Mouse (Mus musculus) frontal cortex, postnatal 14 days (tissue): ENCODE measurements around the gene Ntrk3.

Experiments
- DNase-seq, 2 experiments: peaks; one replicate each; pipeline ENCODE4 v3.0.0; 2022; ENCODE audit warnings: low spot score in 2 of 2

Ntrk3 gene

DNA sequence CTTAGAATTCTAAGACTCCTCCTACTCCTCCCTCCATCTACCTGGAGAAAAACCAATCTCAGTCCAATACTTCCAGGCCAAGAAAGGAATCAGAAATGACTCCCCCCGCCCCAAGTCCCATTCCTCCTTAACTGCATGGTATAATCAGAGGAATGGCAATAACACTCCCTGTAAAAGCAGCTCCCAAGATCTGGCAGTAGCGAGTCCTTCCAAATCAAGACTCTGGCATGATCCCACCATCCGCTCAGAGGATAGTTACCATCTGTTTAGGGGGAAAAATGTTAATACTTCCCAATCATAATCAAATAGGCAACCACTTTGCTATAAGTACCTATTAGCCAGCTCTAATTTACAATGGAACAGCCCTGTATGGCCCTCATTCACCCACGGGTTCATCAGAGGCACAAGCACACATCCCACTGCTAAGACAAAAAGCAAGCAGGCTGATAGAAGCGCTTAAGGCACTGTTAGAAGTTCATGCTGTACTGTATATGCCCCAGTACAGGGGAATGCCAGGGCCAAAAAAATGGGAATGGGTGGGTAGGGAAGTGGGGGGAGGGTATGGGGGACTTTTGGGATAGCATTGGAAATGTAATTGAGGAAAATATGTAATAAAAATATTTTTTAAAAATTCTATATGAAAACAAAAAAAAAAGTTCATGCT is 294.3 kb downstream of the Ntrk3 start:
- DNase-seq = no peak

DNA sequence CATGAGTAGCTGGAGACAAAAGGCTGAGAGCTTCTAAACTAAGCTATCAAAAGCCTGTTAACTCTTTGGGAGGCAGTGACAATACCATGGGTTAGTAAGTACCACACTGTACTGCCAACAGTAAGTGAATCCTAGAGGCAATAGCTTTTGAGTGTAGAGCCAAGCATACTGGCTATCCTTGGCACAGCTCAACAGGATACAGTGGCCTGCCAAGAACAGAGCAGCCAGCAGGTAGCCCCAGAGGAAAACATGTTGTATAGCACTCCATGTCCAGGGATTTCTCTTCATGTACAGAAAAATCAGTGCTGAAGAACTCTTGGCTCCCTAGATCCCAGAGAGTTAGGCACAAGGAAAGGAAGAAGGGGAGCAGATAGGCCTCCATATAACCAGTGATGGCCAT is 296.1 kb downstream of the Ntrk3 start:
- DNase-seq = no peak

DNA sequence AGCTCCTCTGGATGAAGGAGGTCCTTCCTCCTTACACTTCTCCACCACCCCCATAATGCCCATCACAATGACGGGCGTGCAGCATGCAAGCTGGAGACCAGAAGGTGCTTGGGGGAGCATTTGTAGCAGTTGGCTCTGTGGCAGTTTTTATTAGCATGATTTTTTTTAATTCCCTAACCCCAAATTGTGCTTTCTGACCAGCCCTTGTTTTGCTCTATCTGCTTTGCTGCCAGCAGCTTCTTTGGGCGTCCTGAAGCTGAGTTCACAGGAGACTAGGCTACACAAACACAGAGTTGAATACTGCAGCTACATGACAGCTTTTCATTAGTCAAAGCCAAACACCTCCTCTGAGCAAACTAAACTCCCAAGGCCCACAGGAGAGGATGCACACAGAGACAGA is 296.9 kb downstream of the Ntrk3 start:
- DNase-seq = no peak

DNA sequence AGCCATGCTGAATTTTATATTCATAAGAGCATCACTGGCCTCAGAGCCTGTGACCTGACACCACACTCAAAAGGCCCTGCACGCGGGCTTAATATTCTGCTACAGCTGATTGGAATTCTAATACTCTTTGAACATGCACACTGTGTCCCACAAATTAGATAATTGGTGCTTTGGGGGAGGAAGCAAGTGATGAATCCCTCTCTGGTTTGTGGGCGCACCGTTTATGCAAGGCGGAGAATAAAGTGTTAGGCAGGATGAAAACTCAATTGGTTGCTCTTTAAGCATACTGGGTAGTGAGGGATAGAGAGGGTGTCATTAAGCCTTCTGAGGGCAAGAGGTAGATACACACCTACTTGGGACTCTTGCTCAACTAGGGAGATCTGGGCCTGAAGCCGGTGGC is 297.3 kb downstream of the Ntrk3 start:
- DNase-seq = no peak

DNA sequence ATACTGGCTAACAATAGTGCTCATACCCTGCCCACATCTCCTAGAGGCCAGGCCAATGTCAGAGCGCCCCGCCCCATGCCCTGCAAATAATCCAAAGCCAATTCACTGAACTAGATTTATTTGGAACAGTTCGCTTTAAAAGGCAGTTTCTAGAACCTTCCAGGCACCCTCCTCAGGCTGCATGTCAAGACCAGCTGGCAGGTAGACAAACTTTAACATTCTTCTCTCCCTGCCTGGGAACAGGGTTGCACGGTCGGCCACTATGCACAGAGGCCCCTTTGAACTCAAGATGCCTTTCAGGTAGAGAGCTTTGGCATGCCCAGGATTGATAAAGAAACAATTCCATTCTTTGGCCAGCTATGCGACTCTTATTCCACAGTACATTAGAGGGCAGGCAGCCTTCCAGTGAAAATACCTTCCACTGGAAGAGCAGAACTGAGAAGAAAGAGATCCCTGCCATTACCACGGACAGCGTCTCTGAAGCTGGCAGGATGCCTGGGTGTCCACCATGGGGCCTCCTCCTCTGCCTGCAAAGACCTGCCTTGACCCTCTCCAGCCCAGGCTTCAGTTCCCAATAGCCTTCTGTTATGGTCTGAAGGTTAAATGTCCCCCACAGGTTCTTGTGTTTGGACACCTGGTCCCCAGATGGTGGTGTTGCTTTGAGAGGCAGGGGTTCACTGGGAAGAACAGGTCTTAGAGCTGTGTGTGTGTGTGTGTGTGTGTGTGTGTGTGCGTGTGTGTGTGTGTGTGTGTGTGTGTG is 298.3 kb downstream of the Ntrk3 start:
- no peak for DNase-seq

DNA sequence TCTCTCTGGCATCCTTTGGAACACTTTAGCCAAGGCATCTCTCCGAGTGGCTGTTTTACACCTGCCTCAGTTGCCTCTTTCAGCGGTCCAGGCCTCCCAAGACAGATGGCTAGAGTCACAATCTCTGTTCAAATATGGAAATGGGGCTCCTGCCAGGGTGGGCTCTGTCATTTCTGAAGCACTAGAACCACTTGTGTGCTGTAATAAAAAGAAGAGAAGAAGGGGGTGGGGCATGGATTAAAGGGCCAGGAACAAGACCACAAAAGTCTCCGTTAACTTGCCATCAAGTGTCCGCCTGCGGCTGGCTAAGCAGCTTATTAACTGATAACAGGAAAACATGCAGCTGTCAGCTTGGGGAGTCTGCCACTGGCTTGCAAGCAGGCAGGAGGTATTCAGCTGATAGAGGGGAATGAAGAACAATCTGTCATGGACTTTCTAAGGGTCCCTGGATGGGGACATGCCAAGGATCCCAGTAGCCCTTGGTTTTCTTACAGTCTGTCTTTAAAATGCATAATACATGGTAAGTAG is 304.1 kb downstream of the Ntrk3 start:
- no peak for DNase-seq

DNA sequence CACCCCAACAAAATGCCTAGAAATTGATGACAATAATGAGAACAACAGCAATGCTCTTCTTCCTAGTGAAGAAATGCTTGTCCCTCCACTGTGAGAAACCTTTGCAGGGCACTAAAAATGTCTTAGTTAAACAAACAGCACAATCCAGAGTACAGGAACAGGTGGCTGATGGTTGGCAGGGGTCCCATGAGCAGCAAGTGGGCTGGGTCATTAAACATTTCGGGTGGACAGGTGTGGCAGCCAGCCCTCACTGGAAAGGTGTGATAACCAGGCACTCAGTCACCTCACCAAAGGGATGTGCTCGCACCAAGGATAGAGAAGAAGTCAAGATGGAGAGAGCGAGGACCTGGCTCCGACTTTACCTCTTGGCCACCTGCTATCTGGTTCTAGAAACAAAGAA is 306.2 kb downstream of the Ntrk3 start:
- DNase-seq = no peak

DNA sequence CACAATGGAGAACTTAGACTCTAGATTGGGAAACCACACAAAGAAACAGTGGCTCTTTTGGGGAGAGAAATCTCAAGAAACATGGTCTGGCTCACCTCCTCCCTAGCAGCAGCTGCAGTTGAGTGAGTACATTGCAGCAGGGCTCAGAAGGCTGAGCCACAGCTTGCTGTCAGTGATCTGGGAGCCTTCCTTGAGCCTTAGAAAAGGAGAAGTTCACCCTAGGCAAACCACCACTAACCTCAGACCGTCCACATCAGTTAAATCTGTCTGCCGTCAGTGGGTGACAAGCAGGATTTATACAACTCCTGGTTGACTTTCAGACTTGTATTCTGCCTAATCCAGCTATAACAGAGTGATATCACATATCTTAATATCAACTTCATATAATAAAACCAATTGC is 325.6 kb downstream of the Ntrk3 start:
- DNase-seq = no peak

DNA sequence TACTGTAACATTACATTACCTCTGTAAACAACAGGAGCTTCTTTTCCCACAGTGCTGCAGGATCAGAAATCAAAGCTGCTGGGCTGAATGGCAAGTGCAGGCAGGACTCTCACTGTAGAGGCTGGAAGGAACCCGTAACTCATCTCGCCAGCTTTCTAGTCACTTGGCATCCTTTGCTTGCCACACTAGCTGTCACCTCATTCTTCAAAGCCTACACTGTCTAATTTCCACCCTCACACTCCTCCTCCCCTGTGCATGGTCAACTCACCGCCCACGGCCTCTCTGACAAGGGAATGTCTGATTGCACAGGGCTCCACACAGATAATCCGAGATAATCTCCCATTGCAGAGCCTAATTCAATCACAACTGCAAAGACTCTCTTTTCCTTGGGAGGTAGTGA is 327.8 kb downstream of the Ntrk3 start:
- no peak for DNase-seq

DNA sequence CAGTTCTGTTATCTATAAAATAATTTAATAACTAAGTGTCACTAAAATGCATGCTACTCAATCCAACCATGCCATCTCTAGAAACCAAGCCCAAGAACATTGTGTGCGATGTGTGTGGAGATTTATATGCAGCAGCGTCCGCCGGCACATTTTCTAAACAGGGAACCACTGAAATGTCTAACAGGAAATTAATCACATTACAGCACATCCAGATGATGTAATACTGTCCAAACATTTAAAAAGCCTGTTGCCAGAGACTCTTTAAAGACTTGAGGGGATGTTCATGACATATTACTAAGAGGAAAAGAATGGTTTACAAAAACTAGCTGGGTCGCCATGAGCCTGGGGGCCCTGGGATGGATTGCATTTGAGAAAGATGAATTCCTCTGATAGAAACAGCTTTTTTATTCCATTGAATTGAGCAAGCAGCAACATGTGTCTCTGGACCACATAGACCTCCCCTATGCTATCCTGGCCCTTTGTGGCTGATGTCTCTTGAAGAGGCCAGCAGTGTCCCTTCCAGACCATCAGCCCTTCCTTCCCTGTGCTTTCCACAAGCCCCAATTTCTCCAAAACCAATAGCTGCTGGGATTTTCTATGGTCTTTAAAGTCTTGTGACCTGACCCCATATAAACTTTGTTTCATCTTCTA is 331.0 kb downstream of the Ntrk3 start:
- DNase-seq = no peak

DNA sequence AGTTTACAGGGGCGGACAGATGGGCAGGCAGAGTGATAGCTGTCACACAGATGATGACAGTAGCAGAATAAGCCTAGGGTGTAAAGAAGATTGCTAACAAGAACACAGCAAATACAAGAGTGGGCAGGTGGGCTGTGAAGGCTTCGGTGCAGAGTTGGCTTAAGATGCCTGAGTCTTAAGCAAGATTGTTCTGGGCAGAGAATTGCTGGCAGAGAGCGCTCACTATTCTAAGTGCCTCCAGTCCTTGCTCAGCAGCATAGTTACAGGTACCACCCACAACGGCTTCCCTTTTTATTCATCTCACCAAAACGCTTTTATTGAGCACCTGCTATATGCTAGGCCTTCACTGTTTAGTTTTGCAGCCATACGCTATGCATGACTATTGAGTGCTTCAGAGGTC is 333.3 kb downstream of the Ntrk3 start:
- DNase-seq = no peak

DNA sequence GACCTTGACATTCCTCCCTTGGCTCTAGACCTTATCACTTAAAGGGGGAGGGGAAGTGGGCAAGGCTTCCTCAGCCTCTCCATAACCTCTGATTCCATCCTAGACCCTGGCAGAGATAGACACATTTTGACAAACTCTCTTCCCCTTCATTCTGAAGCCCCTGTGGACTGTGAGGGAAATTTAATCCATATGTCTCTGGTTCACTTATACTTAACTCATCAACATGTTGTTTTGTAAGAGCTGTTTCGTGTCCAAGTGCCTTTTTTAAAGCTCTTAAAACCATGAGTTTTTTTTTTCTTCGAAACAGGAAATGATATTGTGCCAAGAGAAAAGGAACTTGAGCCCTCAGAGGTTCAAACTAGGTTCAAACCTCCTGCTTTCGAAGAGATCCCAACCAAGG is 335.3 kb downstream of the Ntrk3 start:
- DNase-seq = no peak

DNA sequence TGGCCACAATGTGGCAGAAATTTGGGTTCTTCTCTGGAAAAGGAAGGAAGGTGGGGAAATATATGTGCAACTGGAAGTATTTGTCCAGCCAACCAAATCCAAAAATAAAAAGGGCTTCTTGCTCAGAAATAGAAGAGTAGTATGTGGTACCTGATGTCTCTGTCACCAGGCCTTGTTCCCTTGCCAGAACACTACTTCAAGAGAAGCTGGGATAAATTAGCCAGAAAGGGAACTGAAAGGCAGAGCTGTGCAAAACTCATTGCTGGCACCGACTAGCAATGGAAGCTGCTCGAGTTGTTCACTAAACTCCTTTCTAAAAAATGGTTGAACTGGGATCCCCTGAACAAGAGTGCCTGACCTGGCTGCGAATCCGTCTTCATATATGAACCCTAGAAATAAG is 337.6 kb downstream of the Ntrk3 start:
- DNase-seq = no peak

DNA sequence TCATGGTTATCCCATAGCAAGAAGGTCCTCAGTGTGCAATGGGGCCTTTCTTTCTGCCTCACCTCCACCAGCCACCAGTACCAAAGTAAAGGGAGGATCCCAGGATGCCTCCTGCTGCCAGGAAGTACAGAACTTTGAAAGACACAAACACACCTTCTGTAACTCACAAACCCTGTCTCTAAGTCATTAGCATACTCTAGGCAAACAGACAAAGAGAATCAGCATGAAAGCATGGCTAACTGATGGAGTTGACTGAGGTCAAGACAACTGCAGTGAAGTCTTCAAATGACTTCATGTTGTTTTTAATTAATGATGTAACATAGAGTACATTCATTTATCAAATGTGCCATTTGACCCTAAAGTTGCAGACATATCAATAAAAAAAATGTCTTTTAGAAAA is 339.4 kb downstream of the Ntrk3 start:
- no peak for DNase-seq

DNA sequence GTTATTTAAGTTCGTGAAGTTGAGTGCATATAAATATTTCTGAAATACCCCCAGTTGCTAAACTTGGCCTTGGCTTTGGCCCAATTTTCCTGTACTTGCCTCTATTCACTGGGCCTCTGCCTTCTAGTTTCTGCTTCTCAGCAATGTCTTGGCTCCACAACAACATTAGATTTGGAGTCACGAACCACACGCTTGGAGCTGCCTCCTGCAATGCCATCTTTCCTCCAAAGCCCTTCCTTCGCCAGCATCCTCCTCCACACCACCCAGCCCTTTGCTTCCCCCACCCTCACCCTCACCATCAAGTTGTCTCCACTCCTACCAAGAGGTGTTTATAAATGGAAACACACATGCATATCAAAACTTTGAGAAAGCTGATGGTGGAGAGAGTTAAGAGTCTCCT is 340.6 kb downstream of the Ntrk3 start:
- DNase-seq = no peak

DNA sequence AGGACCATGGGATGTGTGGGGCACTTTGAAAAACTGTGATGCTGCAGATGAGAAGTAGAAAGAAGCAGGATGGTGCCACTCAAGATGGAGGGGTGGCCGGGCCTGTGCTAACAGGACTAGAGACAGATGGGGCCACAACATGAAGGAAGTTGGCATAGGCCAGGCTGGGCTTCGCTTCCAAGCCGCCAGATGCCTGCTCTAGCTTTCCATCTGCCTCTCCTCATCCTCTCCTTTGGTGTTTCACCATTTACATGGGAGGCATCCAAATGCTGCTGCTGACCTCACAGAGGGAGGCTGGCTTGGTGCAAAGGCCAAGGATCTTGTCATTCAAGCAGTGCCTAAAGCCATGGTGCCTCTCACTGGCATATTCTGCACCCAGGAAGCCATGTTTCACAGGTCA is 347.8 kb downstream of the Ntrk3 start:
- DNase-seq = no peak

DNA sequence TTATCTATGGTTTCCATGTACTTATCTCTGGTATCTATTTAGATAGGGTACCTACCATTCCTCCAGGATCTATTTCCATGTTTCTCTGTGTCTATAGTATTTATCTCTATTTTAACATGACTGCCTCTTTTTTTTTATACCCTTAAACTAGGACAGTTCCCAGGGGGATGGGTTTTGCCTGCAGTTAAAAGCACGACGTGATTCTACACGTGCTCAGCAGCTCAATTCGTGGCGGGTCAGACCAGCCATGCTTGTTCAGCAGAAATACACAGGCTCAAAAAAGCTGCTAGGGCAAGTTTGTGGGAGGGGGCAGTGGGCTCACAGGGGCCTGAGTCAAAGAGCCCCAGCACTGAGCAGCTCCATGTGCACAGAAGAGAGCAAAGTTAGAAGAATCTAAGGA is 349.7 kb downstream of the Ntrk3 start:
- no peak for DNase-seq

DNA sequence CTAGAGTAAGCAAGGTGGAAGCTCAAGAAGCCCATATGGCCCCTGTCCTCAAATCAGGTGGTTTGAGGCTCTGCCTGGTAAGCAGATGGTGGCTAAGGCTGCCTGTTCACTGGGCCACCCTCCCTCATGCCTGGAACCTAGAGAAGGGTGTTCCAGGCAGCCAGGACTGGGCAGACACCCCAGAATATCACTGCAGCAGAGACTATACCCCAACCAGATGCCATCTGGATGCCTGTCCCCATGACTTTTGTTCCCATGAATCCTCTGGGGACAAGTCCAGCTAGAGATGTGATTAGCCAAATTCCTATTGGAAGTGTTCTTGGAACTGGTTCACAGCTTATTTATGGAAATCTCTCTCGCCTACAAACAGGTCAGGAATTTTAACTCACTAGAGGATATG is 351.8 kb downstream of the Ntrk3 start:
- DNase-seq = no peak

DNA sequence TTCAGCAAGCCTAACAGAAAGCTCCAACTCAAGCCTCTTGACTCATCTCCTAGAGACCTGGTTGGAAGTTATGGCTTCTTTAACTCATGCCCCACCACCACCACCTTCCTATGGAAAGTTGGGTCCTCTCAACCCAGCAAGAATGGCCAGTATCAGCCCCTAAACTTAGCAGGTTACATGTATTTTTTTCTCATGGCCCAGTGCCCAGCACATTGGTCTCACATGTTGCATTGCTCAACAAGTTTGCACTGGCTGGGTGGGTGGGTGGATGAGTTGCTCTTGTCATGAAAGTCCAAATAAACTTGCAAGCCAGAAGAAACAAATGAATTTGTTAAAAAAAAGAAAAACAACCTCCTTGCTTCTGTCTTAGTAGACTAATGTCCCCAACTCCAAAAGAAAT is 353.7 kb downstream of the Ntrk3 start:
- DNase-seq = no peak

DNA sequence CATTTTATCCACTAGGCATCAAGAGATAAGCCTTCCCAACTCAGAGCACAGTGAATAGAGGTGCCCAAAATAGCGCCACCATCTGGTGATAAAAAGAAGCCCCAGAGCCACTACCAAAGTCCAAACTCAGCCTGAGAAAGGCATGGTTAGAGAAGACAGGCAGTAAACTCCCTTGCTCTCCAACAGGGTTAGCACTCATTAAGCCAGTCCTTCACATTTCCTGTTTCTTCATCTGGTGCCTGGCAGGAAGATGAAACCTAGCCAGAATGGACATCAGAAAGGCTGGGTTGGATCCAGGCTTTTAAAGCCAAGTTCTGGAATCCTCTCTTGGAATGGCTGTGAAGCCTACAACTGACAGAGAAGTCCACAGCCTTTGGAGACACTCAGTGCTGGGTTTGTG is 355.7 kb downstream of the Ntrk3 start:
- DNase-seq = no peak

DNA sequence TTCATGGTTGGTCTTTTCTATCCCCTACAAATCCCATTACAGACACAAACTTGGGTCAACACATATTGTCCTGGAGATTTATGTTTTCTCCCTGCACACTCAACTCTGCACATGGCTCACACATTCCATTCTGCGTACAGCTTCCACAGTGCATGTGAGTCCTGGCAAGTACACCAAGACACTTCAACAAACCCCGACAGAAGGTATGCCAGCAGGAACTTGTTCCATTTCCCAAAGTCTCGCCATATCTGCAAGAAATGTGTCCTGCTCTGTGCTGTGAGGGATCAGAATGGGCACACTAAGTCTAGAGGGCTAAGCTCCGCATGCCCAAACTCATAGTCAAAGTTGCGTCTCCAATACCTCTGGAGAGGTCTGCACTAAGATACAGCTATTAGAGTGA is 358.0 kb downstream of the Ntrk3 start:
- DNase-seq = no peak

DNA sequence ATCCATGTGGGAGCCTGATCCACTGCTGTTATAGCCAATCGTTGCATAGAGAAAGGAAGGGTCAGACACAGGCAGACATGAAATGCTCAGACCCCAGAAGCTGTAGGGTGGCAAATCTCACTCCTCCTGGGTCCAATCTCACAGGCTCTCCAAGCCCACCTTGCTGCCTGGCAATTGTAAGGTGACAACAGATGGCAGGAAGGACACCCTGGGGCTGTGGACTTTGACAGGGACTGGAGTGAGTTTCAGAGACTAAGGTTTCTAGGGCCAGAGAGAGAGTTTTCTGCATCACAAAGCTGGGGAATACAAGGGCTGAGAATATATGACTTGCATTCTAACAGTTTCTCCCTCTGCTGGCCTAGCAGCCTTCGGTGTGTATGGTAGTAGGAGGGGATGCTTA is 359.5 kb downstream of the Ntrk3 start:
- DNase-seq = no peak

DNA sequence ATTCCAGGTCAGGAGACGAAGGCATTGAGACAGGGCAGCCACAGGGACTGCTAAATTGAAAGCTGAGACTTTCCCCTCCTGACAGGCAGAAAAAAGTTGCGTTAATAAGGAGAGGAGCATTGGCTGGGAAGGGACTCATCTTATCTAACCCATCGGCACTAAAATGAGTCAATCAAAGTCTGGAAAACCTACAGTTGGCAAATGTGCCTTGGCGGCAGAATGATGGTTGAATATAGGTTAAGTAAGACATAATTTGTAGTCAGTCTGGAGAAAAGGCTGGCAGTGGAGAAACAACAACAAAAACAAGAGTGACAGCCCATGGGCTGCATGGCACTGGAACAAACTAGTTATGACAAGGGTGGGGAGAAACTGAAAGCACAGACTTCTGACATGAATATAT is 360.9 kb downstream of the Ntrk3 start:
- DNase-seq = no peak
